Mouse (Mus musculus): ENCODE results near the gene Cfap44. TPM values are rescaled to one million over a fixed set of nuclear protein-coding genes. Genes with fewer than 3 reads are reported as not detected.
A peak's percentile ranks its signal among the peaks of the same experiment; 100 is the strongest.
"Not testable (repeated sequence)": the region's sequence is repeated elsewhere in the genome, so short reads cannot be mapped to it uniquely, and the experiment has no call there.

The Cfap44 gene
- total RNA-seq, 2 experiments from 2014 or later: 8.0 to 12.8 TPM

- DNase-seq: no peak
These were observed 35.4 kb downstream of the Cfap44 start for GRCm38 (mm10) chr16:44430021-44430420.

- DNase-seq: no peak
These were observed 40.3 kb downstream of the Cfap44 start for GRCm38 (mm10) chr16:44434931-44435330.

- no peak for DNase-seq
These were observed 40.9 kb downstream of the Cfap44 start for GRCm38 (mm10) chr16:44435481-44435880.

DNA sequence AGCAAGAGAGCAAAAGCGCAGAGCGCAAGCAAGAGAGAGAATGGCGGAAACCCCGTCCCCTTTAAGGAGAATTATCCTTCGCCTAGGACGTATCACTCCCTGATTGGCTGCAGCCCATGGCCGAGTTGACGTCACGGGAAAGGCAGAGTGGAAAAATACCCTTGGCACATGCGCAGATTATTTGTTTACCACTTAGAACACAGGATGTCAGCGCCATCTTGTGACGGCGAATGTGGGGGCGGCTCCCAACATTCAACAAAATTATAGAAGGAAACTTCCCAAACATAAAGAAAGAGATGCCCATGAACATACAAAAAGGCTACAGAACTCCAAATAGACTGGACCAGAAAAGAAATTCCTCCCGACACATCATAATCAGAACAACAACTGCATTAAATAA lies 47.3 kb downstream of the Cfap44 start:
- DNase-seq: not testable (repeated sequence)

GRCm38 (mm10) chr16:44457858-44458257 lies 63.3 kb downstream of the Cfap44 start:
- no peak for DNase-seq

GRCm38 (mm10) chr16:44458826-44459225 lies 64.2 kb downstream of the Cfap44 start:
- DNase-seq: no peak

DNA sequence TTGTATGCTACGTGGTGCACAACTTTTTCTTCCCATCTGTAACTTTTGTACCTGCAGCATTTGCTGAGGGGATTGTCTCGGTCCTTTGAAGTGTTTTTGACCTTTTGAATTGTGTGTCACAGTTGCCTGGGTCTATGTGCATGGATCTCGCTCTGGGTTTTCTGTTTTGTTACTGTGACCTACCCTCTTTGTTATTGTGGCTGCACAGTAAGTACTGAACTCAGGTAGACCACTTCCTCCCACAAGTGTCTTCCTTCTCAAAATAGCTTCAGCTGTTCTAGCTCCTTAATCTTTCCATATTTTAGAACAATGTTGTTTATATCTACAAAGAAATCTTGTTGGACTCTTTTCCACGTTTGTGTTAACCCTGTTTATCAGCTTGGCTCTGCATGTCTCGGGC lies 66.3 kb downstream of the Cfap44 start:
- DNase-seq: no peak

- no peak for DNase-seq
These were observed 80.7 kb downstream of the Cfap44 start for GRCm38 (mm10) chr16:44475281-44475680.

- no peak for DNase-seq
These were observed 81.2 kb downstream of the Cfap44 start for GRCm38 (mm10) chr16:44475682-44476375.

GRCm38 (mm10) chr16:44478767-44479166 lies 84.2 kb downstream of the Cfap44 start:
- no peak for DNase-seq

DNA sequence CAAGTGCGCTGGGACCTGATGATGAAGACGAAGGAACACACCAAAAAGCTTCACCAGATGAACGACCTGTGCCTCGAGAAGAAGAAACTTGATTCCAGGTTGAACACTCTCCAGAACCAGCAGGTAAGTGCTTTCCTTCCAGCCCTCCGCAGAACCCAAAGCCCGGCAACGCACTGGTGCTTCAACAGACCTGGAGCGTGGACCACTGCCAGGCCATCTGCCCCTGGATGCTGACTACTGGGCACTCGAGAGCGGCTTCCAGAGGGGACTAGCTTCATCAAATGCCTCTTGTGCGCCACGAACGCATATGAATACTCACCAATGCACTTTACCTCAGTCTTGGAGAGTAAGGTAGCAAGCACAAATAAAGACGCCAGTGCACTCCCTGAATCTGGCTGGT lies 85.3 kb downstream of the Cfap44 start:
- DNase-seq: no peak

DNA sequence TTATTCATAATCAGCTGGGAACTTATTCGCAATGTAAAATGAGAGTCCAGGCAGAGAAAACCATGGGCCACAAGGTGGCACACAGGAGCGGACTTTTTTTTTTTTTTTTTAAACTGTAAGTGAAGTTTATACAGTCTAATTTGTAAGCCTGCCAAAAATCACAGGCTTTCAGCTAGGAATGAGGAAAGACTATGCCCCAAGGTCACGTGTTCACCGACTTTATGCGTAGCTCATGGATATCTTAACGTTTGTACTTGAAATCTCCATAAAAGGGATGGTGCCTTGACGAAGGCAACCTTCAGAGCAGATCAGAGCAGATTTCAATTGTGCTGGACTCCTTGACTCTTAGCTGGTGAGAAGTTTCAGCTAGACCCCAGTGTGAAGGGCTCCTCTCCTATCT lies 86.0 kb downstream of the Cfap44 start:
- no peak for DNase-seq

DNA sequence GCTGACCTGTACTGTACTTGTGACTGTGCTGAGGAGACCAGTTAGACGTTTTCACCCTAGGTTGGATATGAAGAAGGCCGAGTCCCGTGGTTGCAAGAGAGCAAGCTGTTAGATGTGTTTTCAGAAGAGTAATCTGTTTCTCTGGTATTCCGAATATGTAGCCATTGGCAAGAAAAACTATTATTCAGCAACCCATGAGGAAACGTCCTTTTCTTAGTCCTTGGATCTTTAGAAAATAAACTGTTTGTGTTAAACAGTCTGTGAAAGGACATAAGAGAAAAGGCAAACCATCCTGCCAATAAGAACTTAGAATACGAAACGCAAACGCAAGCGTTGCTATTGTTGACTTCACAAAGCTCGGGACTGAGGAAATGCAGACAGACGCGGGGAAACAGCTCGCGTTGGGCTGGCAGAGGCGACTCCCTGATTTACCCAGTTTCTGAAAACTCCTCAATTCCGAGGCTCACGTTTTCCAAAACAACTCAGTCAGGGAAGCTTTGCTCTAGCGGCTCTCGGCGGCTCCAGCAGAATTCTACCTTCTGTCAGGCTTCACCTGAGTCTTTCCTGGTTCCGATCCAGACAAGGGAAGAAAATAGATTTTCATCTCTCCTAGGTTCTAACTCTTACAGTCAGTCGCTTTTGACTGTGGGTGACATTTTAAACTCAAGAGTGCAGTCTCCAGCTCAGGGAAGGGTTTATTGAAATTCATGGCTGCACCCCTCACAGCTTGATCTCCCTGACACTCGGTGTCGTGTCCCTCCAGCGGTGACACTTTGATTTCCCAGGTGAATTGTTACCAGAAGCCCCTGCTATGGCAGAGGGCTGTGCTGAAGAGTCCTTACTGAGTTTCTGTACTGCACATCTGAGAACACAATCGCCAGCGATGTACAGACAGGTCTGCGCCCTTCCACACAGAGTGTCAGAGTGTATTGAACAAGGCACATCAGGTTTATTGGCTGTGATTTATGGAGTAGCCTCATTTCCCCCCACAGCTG lies 87.3 kb downstream of the Cfap44 start:
- no peak for DNase-seq

GRCm38 (mm10) chr16:44484079-44484478 lies 89.5 kb downstream of the Cfap44 start:
- DNase-seq: peak; percentile 78 to 79

- no peak for DNase-seq
These were observed 90.2 kb downstream of the Cfap44 start for GRCm38 (mm10) chr16:44484831-44485230.

- no peak for DNase-seq
These were observed 91.1 kb downstream of the Cfap44 start for GRCm38 (mm10) chr16:44485691-44486090.

GRCm38 (mm10) chr16:44486612-44487011 lies 92.0 kb downstream of the Cfap44 start:
- DNase-seq: no peak

- DNase-seq: no peak
These were observed 92.6 kb downstream of the Cfap44 start for GRCm38 (mm10) chr16:44487194-44487593.

DNA sequence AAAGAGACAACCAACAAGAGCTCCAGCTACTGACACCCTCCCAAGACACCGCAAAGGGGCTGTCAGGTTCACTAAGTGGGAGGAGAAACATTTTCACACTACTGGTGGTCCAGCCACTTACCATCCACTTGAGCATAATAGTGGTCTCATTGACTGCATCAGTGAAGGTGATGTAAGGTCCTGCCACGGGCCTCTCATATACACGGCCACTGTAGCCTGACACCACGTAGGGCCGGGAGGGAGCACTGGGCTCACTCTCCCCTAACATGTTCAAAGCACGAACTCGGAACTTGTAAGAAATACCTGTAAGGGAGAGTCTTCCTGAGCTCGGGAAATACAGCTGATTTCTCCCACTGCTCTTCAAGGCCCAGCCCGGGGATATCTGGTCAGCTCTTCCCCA lies 96.5 kb downstream of the Cfap44 start:
- no peak for DNase-seq

GRCm38 (mm10) chr16:44492151-44492550 lies 97.6 kb downstream of the Cfap44 start:
- no peak for DNase-seq

DNA sequence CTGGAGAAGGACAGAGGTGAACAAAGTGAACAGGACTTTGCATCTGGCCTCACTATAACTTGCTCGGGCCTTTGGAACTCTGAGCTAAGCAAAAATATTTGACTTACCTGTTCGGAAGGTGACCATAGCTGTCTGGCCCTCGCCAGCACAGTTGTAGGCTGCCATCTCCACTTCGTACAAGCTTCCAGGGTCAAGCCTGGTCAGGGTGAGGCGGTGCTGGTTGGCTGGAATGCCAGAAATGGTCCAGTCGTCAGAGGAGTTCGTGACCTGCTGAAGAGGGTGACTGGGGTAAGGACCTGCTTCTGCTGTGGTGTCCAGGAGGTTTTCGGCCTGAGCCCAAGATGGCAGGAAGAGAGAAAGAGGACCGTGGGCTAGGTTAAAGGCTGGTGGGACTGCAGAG lies 98.1 kb downstream of the Cfap44 start:
- no peak for DNase-seq

DNA sequence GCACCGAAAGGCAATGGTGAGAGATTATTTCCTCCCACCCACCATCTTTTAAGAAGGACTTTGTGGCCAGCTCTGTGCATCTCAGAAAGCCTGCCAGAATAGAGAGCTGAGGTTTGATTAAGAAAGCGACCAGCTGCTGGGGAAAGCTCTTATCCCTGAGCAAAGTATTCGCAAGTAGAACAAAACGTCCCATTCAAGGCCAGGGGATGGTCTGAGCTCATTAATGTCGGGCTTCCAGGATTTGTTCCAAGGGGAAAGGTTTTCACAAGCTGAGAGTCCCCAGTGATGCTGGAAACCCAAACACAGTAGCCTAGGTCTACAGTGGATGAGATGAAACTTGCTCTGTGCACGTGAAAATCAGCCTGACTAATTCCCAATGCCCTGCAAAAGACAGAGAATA lies 99.3 kb downstream of the Cfap44 start:
- no peak for DNase-seq

GRCm38 (mm10) chr16:44494441-44495108 lies 100.0 kb downstream of the Cfap44 start:
- no peak for DNase-seq

Measured in layer of hippocampus, postnatal 36 days (tissue).